Mouse (Mus musculus) thymus, adult 2 months (tissue): ENCODE measurements around the gene Vdr. TPM values are rescaled to one million over a fixed set of nuclear protein-coding genes. Genes with fewer than 3 reads are reported as not detected.

Experiments
- DNase-seq: peaks from one replicate; pipeline ENCODE4 v3.0.0; 2021
- H3K27ac ChIP-seq: fragments of 200-500 bp; 2 replicates; pipeline ENCODE4 v1.5.1; 2012; ENCODE audit warnings: low read length, control low read depth; ENCODE audit not compliant: control insufficient read depth, insufficient read depth
- H3K27me3 ChIP-seq: fragments of 200-500 bp; 2 replicates; pipeline ENCODE4 v1.6.1; 2012; ENCODE audit warnings: mild to moderate bottlenecking, low read length, moderate library complexity, mixed read lengths; ENCODE audit not compliant: control insufficient read depth, insufficient read depth
- H3K36me3 ChIP-seq: fragments of 200-500 bp; 2 replicates; pipeline ENCODE4 v1.6.1; 2012; ENCODE audit warnings: mild to moderate bottlenecking, low read length, moderate library complexity; ENCODE audit not compliant: control insufficient read depth, insufficient read depth
- H3K4me1 ChIP-seq: fragments of 200-500 bp; replicated peaks from 2 replicates; pipeline ENCODE4 v1.6.1; 2012; ENCODE audit warnings: low read length; ENCODE audit not compliant: control insufficient read depth, insufficient read depth
- H3K4me3 ChIP-seq: fragments of 200-500 bp; 2 replicates; pipeline ENCODE4 v1.5.1; 2012; ENCODE audit warnings: mild to moderate bottlenecking, low read length, control low read depth, moderate library complexity; ENCODE audit not compliant: control insufficient read depth, insufficient read depth
- CTCF ChIP-seq: fragments of 200-500 bp; IDR thresholded peaks from 2 replicates; pipeline ENCODE4 v1.5.1; 2012; ENCODE audit warnings: mild to moderate bottlenecking, control low read depth, low read length, moderate library complexity, borderline replicate concordance; ENCODE audit not compliant: control insufficient read depth, poor library complexity, insufficient read depth; ENCODE audit errors: extremely low read depth
- POLR2A ChIP-seq: fragments of 200-500 bp; IDR thresholded peaks from 2 replicates; pipeline ENCODE4 v1.6.1; 2012; ENCODE audit warnings: mild to moderate bottlenecking, low read length, control low read depth, moderate library complexity; ENCODE audit not compliant: control insufficient read depth, poor library complexity, insufficient read depth; ENCODE audit errors: extremely low read depth
- WGBS: fragments of 180-500 bp; shearing (Covaris S2); methylation state at CpG from one replicate; pipeline ENCODE4 v1.1.7; 2018; 5-methylcytosine and 5-hydroxymethylcytosine counted together
- polyA plus RNA-seq: library from polyadenylated mRNA; depleted of rRNA; stranded (reverse); fragments of >200 nt; gene quantifications from 2 replicates; pipeline ENCODE4 v1.2.3, GENCODE M21; 2012

Vdr gene
- polyA plus RNA-seq, 1 experiment = 6.2 TPM

DNA sequence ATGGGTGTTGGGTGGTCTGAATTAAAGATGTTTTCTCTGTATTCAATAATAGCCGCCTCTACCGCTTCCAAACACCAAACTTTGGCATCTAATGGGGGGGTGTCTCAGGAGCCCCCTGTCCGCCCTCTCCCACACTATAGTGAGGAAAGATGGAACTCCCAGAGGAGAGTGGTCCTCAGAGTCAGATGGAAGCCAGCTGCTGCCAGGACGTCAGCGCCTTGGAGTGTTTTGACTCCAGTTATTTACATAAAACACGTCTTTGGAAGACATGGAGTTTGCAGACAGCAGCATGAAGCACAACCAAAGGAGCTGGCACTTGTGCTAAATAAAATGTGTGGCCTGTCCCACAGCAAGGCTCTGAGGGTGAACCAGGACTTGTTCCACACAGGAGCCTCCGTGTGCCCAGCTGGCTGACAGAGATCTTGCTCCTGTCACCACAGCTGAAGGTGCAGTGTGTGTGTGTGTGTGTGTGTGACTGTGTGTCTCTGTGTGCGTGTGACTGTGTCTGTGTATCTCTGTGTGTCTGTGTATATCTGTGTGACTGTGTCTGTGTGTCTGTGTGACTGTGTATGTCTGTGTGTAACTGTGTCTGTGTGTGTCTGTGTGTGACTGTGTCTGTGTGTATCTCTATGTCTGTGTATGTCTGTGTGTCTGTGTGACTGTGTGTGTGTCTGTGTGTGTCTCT, 45.9 kb downstream of the Vdr start:
- no peak for DNase-seq
- H3K4me1 ChIP-seq = no peaks in the 10 kb centered on the region
- no peak overlapping the region for H3K27ac ChIP-seq
- TF ChIP-seq POLR2A (no peak), CTCF (no peak)
- WGBS = 96% methylated on average over 8 of the region's 8 CpGs
- no peak overlapping the region for H3K4me3 ChIP-seq
- no peaks in the 10 kb centered on the region for H3K27me3 ChIP-seq
- no peaks in the 10 kb centered on the region for H3K36me3 ChIP-seq

DNA sequence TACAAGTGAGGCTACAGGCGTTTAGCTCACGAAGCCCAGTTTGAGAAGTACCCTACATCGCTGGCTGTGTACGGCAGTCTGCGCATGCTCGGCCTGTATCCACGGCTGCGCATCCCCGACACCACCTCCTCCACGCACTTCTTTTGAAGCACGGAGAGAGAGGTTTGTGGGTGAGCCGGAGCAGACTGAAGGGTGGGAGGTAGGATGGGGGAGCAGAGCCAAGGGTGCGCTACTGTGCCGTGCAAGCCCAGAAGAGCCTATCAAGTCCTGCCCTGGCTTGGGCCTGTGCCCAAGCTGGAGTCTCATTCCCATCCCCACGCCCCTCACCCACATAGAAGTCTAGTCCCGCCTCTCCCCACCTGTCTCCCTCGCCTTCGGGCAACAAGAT, 46.9 kb downstream of the Vdr start:
- TF ChIP-seq POLR2A (no peak), CTCF (no peak)
- Histone ChIP-seq H3K27ac (no peak overlapping the region), H3K4me1 (no peaks in the 10 kb centered on the region), H3K36me3 (no peaks in the 10 kb centered on the region), H3K27me3 (no peaks in the 10 kb centered on the region), H3K4me3 (no peak overlapping the region)
- no peak for DNase-seq
- 96% methylated on average over 18 of the region's 18 CpGs for WGBS

DNA sequence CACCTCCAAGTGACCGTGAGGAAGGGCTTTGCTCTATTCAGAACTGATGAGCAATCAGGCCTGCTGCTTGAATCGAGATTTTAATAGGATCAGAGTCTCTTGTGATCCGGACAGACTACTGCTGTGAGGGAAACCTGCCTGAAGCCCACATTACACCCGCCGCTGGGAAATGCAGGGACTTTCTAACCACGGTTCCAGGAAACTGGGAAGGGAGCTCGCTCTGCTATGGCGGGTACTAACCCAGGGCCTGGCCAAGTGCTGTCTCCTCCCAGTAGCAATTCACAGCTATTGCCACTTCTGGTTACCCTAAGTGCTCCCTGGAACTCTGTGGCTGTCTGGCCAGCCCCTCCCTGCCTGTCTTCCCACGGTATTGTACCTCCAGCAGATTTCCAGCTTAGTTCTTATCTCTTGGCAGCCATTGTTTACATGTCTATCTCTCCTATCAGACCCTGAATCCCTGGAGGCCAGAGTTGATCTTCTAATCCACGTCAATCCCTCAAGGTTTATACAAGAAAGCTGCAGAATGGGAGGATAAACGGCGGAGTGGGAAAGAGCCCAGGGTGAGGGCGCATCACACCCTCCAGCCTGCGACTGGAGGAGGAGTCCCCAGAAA, 47.4 kb downstream of the Vdr start:
- WGBS = 92% methylated on average over 14 of the region's 14 CpGs
- H3K36me3 ChIP-seq = no peaks in the 10 kb centered on the region
- no peak for TF ChIP-seq POLR2A

DNA sequence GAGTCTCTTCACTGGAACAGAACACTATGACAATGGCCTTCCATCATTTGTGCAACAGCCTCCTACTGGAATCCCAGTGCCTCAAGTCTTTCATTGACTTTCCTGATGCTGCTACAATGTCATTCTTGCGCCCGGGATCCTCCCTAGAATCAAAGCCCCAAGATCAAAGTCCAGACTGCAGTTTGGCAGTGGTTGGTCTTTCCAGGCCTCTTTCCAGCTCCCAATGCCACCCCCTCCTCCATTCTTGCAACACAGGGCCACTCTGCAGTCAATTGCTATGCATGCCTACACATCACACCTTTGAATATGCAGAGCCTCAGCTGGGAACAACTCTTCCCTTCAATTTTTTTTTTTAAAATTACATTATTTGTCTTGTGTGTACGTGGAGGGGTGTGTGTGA, 50.1 kb downstream of the Vdr start:
- Histone ChIP-seq H3K4me1 (no peaks in the 10 kb centered on the region), H3K36me3 (no peaks in the 10 kb centered on the region)
- WGBS = 91% methylated on average over 3 of the region's 3 CpGs

More for the DNA sequence above, 47.4 kb downstream of the Vdr start:
- no peak overlapping the region for H3K27ac ChIP-seq
- no peaks in the 10 kb centered on the region for H3K4me1 ChIP-seq
- no peaks in the 10 kb centered on the region for H3K27me3 ChIP-seq
- no peak overlapping the region for H3K4me3 ChIP-seq
- no peak for DNase-seq

DNA sequence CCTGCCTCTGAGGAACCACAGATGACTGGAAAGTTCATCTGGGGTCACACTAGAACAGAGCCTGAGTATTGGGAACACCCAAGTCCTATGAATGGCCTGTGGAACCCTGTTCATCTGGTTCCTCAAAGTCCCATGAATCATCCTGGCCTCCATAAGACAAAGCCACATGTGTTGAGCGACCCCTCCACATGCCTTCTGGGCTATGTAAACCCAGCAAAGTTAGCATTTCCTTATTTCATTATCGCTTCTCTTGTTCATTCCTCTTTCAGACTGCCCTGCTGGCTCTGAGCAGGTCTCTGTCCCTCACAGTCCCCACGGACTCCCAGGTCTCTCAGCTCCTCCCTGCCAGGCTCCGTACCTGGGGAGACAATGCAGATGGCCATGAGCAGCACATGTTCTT, 52.0 kb downstream of the Vdr start:
- no peaks in the 10 kb centered on the region for H3K27me3 ChIP-seq
- H3K27ac ChIP-seq = no peak overlapping the region
- H3K36me3 ChIP-seq = no peaks in the 10 kb centered on the region
- no peak overlapping the region for H3K4me3 ChIP-seq
- no peak for DNase-seq
- TF ChIP-seq POLR2A = no peak
- TF ChIP-seq CTCF = no peak
- 88% methylated on average over 4 of the region's 4 CpGs for WGBS
- H3K4me1 ChIP-seq = no peaks in the 10 kb centered on the region

More for the DNA sequence above, 50.1 kb downstream of the Vdr start:
- H3K4me3 ChIP-seq = no peak overlapping the region
- TF ChIP-seq POLR2A = no peak
- TF ChIP-seq CTCF = no peak
- no peak overlapping the region for H3K27ac ChIP-seq
- DNase-seq = no peak
- H3K27me3 ChIP-seq = no peaks in the 10 kb centered on the region

DNA sequence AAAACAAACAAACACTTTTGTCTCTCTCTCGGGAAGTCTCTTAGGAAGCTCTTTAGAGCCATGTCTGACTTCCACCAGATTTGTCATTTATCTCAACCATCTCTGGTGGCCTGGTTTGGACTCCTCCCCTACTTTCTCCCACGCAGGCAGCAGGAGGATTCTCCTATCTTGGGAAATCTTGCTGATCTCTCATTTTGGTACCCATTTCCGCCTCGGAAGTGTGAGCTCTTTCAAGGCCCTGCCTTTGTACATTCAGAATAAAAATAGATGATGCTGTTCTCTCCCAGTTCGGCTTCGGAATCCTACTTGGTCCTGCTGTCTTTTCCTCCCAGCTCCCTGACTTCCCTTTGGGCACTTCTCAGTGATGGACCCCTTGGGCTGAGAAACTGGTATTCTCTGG, 55.9 kb downstream of the Vdr start:
- WGBS = 76% methylated on average over 6 of the region's 6 CpGs
- no peak overlapping the region for H3K27ac ChIP-seq
- no peaks in the 10 kb centered on the region for H3K36me3 ChIP-seq
- no peak for TF ChIP-seq CTCF
- TF ChIP-seq POLR2A = no peak
- H3K27me3 ChIP-seq = no peaks in the 10 kb centered on the region
- H3K4me3 ChIP-seq = no peak overlapping the region
- no peaks in the 10 kb centered on the region for H3K4me1 ChIP-seq
- DNase-seq = no peak
